Mouse (Mus musculus): Measurements from ENCODE around the gene Tmem178. TPM values are rescaled to one million over a fixed set of nuclear protein-coding genes. Genes with fewer than 3 reads are reported as not detected.

Tmem178 gene
- polyA plus RNA-seq, 1 experiment from 2014 or later, result 23.1 TPM

- WGBS, result 93% methylated on average over 2 of the region's 2 CpGs
These were observed 97.2 kb downstream of the Tmem178 start for GRCm38 (mm10) chr17:81041662-81042061.

GRCm38 (mm10) chr17:81044356-81044755 lies 99.9 kb downstream of the Tmem178 start:
- no peak for ATAC-seq (ENCODE audit: low FRiP score)
- H3K4me1 ChIP-seq, result peaks cover 10% of the 10 kb centered on the region; the same call in 1 of the 2 replicates
- H3K4me2 ChIP-seq (replicated peaks), result no peak overlapping the region
- peaks cover 24% of the 10 kb centered on the region for H3K36me3 ChIP-seq
- no peak overlapping the region for H3K9ac ChIP-seq
- 74% methylated on average over 3 of the region's 3 CpGs for WGBS
- H3K4me3 ChIP-seq, result no peak overlapping the region
- H3K9me3 ChIP-seq (replicated peaks), result no peaks in the 10 kb centered on the region
- H3K27me3 ChIP-seq, result no peaks in the 10 kb centered on the region
- no peak overlapping the region for H3K27ac ChIP-seq

More at GRCm38 (mm10) chr17:81041662-81042061, 97.2 kb downstream of the Tmem178 start:
- H3K4me3 ChIP-seq, result no peak overlapping the region
- H3K9ac ChIP-seq, result no peak overlapping the region
- H3K36me3 ChIP-seq, result peaks cover 42% of the 10 kb centered on the region
- no peak overlapping the region for H3K4me2 ChIP-seq (replicated peaks)
- H3K27ac ChIP-seq, result no peak overlapping the region
- ATAC-seq (ENCODE audit: low FRiP score), result no peak
- H3K4me1 ChIP-seq, result peaks cover 4% of the 10 kb centered on the region; the same call in 1 of the 2 replicates
- no peaks in the 10 kb centered on the region for H3K9me3 ChIP-seq (replicated peaks)
- no peaks in the 10 kb centered on the region for H3K27me3 ChIP-seq

GRCm38 (mm10) chr17:81045115-81045514 lies 100.7 kb downstream of the Tmem178 start:
- Histone ChIP-seq H3K4me3 (no peak overlapping the region), H3K4me1 (peaks cover 10% of the 10 kb centered on the region; the same call in 1 of the 2 replicates), H3K27ac (no peak overlapping the region), H3K9me3 (replicated peaks) (no peaks in the 10 kb centered on the region), H3K36me3 (peaks cover 23% of the 10 kb centered on the region), H3K9ac (no peak overlapping the region), H3K27me3 (no peaks in the 10 kb centered on the region), H3K4me2 (replicated peaks) (no peak overlapping the region)
- 98% methylated on average over 6 of the region's 6 CpGs for WGBS
- no peak for ATAC-seq (ENCODE audit: low FRiP score)

GRCm38 (mm10) chr17:81045525-81046150 lies 101.2 kb downstream of the Tmem178 start:
- peaks cover 10% of the 10 kb centered on the region; the same call in 1 of the 2 replicates for H3K4me1 ChIP-seq
- H3K4me3 ChIP-seq, result no peak overlapping the region
- WGBS, result 92% methylated on average over 9 of the region's 9 CpGs
- H3K27me3 ChIP-seq, result no peaks in the 10 kb centered on the region
- no peak overlapping the region for H3K9ac ChIP-seq
- no peak for ATAC-seq (ENCODE audit: low FRiP score)
- peaks cover 25% of the 10 kb centered on the region for H3K36me3 ChIP-seq
- no peak overlapping the region for H3K4me2 ChIP-seq (replicated peaks)
- no peak overlapping the region for H3K27ac ChIP-seq
- no peaks in the 10 kb centered on the region for H3K9me3 ChIP-seq (replicated peaks)

GRCm38 (mm10) chr17:81047930-81048564 lies 103.6 kb downstream of the Tmem178 start:
- no peak overlapping the region for H3K27ac ChIP-seq
- H3K4me3 ChIP-seq, result no peak overlapping the region
- H3K9ac ChIP-seq, result no peak overlapping the region
- H3K27me3 ChIP-seq, result no peaks in the 10 kb centered on the region
- H3K36me3 ChIP-seq, result peaks cover 20% of the 10 kb centered on the region; the same call in 1 of the 2 replicates
- H3K4me1 ChIP-seq, result peaks cover 10% of the 10 kb centered on the region; the same call in 1 of the 2 replicates
- no peak for ATAC-seq (ENCODE audit: low FRiP score)
- H3K9me3 ChIP-seq (replicated peaks), result no peaks in the 10 kb centered on the region
- 79% methylated on average over 7 of the region's 7 CpGs for WGBS
- no peak overlapping the region for H3K4me2 ChIP-seq (replicated peaks)

Other genes starting within 250 kb of the Tmem178 start
- 36.4 and 36.8 TPM in 2 replicates for gene Map4k3, start 216.1 kb upstream of the Tmem178 start, polyA plus RNA-seq (2016; fragmentation: Nextera tagmentation; extraction: Ambion mirVana)
- gene Thumpd2, start 120.5 kb downstream of the Tmem178 start, polyA plus RNA-seq (2016; fragmentation: Nextera tagmentation; extraction: Ambion mirVana), result 12.9 and 13.3 TPM in 2 replicates